Mouse (Mus musculus) B cell, adult 2 months (primary cell): Measurements from ENCODE around the gene Gpr142.

ENCODE experiments used
- DNase-seq, 2 experiments: peaks; one replicate each; pipeline ENCODE4 v3.0.0; 2022

Gene Gpr142

DNA sequence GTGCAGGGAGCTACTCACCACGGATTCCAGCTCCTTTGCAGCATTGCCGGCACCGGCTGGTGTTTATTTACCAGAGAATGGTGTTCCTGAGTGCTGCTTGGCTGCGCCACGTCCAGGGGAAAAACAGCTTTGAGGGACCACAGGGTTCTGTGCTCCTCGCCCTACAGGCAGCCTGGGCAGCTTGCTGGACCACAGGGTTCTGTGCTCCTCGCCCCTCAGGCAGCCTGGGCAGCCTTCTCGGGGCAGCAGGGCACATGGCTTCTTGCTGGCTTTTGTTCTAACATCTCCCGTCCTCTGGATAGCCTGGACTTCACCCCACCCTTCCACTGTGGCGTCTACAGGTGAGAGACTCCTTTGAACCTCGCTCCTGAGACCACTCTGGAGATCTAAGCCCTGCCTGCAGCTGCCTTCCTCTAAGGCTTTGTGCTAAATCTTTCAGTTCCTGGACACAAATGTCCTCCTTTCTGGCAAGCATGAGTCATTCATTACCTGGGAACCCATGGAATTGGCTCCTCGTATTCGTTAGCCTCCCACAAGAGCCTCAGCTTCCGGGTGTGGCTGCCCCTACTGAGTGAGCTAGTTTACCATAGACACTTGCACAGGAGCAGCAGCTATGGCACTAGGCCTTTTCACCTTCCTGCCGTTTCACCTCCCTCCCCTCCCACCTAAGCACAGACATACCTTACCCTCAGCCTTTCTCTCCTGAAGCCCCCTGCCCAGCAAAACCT is 4.0 kb downstream of the Gpr142 start:
- DNase-seq = no peak

DNA sequence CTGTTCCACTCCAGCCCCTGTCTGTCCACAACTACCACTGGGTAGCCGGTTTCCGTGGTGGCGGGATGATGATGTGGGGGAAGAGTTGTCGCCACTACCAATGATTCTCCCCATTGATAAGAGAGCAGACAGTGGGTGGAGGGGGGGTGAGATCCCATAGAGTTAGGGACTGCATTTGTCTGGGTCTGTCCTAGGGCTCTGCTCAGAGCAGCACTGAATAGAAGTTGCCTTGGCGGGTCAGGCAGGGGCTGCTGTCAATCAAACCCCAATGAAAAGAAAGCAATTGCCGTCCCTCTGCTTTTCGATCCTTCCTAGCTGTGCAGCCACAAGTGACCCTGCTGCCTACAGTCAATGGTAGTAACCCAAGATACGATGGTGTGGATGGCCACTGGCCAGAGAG is 5.3 kb downstream of the Gpr142 start:
- no peak for DNase-seq

DNA sequence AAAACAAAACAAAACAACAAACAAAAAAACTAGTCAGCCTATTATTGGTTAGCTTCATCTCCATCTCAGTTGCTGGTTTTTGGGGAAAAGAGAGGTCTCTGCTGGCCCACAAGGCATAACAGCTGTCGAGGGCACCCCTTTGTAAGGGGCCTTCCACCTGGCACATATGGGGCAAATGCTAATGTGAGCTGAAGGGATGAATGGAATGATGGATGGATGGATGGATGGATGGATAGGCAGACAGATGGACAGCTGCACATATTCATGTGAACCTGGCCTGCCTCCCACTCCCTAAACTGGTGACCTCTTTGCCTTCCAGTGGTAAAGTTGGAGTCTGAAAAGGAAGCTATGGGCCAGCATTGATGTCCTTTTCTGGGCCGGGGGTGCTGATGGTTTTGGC is 8.3 kb downstream of the Gpr142 start:
- DNase-seq = no peak

DNA sequence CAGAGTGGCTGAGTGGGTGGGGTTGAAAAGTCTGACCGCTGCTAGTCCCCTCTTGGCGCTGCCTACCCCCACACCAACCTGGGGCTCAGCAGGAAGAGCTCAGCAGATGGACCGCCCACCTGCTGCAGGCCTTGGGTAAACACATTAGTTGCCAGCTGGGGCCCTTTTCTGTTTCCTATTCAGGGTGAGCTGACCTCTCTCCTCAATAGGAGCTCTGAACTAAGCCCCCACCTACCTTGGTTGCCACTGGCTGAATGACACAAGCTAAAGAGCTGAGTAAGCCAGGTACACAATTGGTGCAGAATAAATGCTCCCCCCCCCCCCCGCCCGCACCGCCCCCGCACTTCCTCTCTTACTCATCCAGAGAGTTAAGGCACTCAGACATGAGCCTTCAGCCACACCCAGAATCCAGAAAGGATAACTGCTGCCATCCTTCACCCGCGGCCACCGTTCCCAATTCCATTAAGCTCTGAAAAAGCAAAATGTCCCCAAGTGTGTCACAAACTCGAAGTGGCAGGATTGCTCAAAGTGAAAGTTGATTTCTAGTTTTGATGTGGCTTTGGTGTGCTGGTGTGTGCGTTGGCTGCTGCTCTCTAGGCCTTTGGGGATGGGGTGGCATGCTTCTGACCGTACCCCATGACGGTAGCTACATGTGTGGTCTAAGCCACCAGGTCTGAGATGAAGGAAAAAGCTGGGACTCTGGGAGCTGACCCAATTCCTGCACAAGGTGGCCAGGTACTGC is 9.1 kb downstream of the Gpr142 start:
- DNase-seq = no peak

DNA sequence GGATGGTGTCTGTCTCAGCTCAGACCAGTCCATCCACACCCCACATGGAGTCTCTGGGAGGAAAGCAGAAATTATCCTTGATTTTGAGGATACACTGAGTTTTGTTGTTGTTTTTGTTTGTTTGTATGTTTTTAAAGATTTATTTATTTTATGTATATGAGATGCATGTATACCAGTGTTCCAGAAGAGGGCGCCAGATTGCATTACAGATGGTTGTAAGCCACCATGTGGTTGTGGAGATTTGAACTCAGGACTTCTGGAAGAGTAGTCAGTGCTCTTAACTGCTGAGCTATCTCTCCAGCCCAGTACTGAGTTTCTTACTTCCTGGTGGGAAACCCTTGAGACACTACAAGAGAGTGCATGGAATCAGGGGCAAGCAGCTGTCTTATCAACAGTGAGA is 10.6 kb downstream of the Gpr142 start:
- DNase-seq = no peak

DNA sequence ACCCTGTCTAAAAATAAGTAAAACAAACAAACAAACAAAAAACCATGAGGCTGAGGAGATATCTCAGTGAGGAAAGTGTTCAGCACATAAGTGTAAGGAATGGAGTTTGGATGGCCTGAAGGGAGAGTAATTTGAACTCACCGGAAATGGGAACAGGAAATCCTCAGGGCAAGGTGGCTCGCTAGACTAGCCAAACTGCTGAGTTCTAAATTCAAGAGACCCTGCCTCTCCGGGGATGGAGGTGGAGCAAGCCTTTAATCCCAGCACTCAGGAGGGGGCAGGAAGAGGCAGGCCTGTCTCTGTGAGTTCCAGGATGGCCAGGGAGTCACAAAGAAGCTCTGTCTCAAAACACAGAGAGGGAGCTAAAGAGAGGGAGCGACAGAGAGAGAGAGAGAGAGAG is 11.6 kb downstream of the Gpr142 start:
- DNase-seq = no peak

DNA sequence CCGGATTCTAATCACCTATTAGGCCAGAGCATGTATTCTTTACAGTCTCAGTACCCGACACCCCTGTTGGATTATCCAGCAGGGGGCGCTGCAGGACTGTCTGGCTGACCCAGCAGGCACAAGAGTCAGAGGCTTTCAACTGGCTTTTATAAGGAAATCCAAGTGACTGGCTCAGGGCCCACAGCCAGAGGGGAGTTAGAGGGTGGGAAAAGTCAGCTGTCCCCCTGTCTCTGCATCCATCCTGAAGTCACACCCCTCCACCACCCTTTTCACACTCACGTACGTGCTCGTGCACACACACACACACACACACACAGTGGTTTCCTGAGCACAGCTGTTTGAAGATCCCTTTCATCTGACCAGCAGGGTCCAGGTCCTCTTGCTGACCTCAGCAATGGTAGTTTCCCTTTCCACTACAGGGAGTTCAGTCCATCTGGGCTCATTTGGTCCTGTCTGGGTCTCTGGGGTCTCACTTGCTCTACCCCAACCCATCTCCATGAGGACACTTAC is 14.1 kb downstream of the Gpr142 start:
- DNase-seq = peak; percentile 93 to 94

DNA sequence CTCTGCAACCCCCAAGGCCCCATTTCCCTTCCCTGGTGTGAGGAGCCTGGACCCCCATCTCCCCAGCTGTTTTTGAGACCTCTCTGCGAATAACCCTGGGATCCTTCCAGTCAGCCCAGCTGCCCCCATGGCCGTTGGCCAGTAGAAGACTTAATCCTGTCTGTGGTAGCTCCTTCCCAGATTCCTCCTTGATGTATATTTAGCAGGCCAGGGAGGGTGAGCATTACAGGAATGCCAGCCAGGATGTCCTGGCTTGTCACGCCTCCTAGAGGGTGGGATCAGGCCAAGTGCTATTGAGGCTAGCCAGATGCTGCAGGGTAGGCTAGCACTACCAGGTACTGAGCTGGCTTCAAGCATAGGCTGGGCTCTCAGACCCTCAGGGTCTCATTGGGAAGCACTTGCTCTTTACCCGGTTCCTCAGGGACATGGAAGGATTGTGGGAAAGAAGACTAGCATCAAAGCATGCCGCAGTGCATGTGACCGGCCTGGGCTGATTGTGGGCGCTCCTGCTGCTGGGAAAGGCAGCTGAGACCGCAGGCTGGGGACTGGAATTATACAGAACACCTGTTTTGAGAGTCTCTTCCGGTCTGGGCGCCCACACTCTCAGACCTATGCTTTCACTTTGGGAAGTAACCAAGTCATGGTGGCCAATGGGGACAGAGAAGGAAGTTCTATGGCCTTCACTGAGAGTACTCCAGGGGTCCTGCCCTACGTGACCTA is 16.3 kb downstream of the Gpr142 start:
- no peak for DNase-seq

DNA sequence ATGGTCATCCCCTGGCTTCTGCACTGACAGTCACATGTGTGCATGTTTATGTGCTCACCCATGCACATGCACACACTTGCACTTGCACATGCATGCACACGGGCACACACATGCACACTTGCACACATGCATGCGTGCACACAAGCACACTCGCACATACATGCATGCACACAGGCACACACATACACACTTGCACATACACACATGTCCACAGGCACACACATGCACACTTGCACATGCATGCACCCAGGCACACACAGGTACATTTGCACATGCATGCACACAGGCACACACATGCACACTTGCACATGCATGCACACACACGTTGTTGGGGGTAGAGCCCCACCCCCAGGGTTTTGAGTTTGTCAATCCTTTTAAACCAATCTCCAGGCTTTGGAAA is 18.2 kb downstream of the Gpr142 start:
- DNase-seq = no peak

DNA sequence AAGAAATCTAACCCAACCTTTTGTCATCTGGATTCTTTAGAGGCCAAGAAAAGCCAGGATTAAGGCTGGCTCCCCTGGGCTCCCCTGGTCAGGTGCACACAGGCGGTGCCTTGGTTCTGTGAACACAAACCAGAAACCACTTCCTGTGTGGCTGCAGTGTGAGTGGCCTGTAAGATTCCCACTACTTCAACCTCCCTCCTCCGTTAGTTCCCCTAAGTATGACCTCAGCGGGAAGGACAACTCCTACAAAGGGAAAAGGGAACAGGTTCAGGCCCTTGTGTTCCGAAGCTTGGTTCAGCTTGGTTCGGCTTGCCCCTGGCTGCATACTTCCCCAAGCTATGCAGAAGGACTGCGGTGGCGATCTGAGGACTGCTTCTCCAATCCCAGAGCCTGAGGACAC is 19.5 kb downstream of the Gpr142 start:
- peak; percentile 21 to 28 for DNase-seq

DNA sequence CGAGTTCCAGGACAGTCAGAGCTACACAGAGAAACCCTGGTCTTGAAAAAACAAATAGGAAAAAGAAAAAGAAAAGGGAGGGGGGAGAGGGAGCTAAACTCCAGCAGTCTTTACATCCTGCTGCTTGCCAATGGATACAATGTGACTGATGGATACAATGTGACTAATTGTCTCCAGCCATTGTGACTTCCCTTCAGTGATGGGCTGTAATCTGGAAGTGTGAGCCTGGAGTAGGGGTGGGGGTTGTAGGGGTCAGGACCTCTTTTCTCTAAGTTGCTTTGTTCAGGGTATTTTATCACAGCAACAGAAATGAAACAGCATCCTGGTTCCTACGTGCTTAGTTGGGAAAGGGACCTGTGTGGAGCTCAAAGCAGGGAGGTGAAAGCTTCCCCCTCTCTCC is 20.4 kb downstream of the Gpr142 start:
- DNase-seq = no peak

DNA sequence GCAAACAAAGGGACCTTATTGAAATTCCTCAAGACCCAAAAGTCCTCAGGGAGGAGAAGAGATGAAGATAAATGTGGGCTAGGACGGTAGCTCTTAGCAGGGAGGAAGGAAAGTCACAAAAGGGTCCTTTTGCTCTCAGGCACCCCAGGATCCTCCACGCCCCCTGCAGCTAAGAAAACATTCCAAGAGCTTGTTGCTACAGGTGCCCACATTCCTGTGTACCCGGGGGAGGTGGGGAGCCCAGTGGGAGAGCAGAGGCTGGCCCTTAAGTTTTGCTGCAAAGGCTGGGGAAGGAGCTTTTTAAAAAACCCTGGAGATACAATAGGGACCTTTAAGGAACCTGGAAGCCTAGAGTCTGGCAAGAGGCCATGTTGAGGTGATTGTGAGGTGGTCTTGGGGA is 21.7 kb downstream of the Gpr142 start:
- DNase-seq = no peak

DNA sequence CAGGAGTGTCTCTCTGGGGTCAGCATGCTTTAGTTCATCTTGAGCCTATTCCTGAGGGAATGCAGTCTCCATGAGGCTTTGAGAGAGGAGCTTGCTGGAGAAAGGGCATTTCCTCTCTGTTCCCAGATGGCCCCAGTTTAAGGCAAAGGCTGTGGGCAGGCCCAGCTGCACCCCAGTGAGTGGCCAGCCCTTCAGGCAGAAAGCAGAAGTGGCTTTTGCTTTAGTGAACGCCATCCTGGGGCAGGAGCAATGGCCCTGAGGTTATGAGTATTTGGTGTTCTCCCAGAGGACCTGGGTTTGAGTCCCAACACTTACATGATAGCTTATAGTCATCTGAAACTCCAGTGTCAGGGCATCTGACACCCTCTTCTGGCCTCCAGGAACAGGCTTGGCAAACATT is 22.6 kb downstream of the Gpr142 start:
- DNase-seq = no peak

DNA sequence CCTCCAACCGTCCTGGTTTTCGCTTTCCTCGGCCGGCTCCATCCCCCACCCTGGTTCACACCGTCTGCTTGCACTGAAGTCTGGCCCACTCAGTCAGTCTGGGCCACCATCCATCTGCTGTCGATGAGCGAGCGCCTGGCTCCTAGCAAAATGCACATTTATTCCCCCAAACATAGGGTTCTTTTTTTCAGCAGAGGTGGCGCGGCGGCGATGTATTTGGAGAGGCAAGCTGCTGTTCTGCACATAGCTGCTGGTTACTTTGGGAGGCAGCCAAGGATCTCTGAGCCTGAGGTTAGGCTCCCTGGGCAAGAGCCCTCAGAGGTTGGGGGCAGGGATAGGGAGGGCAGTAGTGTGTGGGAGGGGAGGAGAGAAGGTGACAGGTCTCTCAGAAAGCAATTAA is 24.0 kb downstream of the Gpr142 start:
- DNase-seq = no peak

DNA sequence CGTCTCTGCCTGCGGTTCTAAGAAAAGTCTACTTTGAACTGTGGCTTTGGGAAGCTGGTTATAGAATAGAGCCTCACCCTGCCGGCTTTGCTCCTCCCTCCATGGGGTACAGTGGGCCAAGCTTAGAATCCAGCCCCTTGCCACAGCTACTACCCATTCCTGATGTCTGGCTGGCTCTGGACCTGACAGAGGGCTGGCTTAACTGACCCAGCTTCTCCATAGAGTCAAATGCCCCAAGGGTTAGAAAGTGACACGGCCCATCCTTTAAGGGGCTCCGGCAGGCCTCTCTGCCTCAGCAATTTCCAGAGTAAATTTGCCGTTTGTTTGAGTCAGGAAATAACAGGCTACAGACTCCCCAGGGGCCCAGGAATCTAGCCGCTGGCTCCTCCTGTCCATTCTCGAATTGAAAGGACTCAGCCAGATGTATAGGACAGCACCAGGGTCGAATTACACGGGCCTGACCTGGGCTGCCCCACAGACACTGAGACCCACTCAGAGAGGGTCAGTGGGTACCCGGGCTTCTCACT is 24.5 kb downstream of the Gpr142 start:
- no peak for DNase-seq

DNA sequence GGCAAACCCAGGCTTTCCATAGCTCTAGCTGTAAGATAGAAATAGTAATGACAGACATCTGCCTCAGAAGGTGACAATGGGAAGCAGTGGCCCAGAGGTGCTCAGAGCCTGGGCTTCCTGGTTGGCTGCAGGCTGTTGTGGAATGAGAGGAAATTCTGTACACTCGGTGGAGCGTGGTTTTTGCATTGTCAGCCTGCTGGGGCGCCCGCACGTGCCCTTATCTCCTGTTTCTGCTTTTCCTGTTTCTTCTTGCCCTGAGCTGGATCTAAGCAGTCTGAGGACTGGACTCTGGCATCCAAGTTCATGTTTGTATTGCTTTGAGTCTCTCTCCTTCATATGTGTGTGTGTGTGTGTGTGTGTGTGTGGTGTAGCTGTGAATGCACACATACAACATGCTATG is 28.0 kb downstream of the Gpr142 start:
- no peak for DNase-seq

DNA sequence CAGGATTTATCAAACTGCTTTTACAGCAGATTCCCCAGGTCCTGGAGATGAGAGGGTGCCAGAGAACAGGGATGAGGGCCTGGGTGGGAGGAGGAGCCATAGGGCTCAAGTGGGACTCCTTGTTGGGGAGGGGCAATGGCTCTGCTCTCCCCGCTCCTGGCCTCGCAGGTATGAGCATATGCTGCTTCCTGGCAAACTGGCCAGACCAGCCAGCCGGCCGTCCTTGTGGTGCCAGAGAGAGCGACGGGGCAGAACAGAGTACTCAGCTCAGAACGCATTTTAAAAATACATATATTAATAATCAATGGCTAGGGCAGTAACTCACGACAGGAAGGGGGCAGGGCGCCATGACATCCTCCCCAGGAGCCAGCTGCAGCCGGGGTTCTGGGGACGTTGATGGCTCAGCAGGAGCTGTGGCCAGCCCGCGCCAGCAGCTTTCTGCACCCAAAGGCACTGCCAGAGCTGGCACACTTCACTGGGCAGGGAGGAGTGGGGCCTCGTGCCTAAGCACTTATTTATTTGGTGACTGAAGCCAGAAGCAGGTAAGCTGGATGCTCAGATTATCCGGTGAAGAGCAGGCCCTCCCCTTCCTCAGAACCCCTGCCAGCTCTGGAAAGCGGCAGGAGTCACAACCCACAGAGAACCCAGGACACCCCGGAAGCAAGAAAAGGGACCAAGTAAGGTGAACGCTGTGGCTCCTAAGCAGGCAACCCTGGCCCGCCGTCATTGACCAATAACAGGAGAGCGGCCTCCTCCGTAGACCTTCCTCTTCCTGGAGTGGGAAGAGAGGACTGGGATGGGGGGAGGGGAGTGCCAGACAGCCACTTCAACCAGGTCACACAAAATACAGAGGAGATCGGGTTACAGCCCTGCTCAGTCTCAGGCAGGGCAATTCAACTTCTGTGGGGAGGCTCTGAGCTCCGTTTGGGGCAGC is 31.0 kb downstream of the Gpr142 start:
- no peak for DNase-seq

DNA sequence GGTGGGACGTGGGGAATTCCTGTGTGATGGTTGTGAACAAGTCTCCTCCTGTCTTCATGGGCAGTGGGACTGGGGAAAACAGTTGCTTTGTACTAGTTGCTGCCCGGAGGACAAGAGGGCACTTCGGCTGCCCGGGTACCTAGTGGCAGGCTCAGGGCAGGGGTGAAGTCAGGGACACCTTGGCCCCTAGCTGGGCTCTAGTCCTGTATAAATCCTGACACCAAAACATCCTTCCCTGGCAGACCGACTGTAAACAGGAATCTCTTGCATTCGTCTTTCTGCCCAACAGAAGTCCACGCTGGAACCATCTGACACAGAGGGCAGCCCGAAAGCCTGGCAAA is 31.7 kb downstream of the Gpr142 start:
- no peak for DNase-seq

DNA sequence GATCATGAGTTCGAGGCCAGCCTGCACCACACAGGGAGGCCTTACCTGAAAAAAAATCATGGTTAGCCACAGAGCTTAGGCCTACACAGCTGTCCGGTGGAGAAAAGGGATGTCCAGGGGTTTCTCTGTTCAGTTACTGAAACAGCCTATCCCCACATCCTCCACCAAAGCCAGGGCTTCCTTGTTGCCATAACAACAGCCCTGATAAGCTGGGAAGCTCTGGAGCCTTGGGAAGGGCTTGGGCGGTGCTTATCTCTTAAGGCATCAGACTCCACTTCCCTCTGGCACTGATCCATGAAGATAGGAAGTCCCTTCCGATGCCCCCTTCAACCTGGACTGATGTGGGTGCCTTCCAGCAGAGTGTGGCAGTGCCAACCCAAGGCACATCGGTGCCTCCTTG is 34.4 kb downstream of the Gpr142 start:
- no peak for DNase-seq

DNA sequence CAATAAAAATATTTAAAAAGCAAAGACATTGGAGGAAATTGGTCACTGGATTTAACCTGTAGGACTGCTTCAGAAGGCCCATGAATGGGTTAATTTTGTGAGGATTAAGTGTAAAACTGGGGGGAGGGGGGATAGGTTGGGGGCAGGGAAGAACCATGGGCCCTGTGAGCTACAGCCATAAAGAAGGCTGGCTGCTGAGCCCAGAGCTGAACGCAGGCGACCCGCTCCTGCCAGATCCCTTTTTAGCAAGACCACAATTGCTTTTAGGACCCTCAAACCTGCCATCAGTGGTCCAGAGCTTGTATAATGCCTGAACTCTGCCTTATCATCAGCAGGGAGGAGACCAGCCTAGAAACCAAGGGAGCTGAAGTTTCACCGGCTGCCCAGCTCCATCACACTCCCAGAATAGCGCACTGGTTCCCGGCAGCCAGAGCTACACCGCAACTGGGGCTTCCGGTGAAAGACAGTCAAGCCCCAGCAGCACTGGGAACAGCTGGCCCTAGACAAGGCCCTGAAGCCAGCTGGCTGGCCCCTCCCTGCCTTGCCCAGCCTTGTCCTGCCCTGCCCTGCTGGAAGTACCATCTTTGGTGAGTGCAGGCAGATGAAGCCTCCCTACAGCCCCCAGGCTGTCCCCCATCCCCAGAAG is 45.2 kb downstream of the Gpr142 start:
- DNase-seq = no peak

DNA sequence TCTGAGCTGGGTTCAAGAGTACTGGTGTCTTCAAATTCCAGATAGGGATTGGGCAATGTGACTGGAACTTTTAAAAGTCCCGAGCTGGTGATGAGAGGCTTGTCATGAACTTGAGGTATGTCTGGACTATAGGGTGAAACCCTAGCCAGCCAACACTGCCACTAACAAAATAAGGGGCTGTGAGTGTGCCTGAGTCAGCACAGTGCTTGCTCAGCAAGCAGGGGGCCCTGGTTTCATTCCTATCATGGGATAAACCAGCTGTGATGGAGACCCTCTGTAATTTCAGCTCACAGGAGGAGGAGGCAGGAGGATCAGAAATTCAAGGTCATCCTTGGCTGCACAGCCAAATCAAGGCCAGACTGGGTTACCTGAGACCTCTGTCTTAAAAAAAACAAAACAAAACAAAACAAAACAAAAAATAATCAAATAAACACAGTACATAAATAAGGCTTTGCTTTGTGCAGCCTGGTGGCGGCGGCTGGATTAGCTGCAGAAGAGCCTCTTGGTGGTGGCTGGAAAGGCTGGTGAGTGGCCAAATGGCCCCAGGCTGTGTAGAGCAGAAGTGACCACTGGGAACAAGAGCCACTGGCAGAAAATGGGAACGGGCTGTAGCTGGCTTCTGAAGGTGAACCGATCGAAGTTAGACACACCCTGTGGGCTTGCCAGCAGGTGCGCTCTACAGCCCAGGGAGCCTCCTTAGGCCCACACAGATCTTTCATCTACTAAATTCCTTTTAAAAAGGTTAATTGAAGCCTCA is 45.9 kb downstream of the Gpr142 start:
- no peak for DNase-seq
